Mouse (Mus musculus): ENCODE results near the gene Cdc25b. TPM values are rescaled to one million over a fixed set of nuclear protein-coding genes. Genes with fewer than 3 reads are reported as not detected.

Gene Cdc25b
- total and polyA plus RNA-seq, 3 experiments: 11.6 to 24.0 (median 21.3) TPM

- TF ChIP-seq ZC3H11A (IDR thresholded peaks at IDR 0.05; ENCODE audit: low read depth, low read length) (no peak), USF2 (conservative IDR thresholded peaks at IDR 0.05; ENCODE audit: low read depth, low read length) (no peak), BHLHE40 (IDR thresholded peaks at IDR 0.05; ENCODE audit: low read depth, low read length) (no peak; the same call in 1 of the 2 replicates), GABPA (IDR thresholded peaks at IDR 0.05; ENCODE audit: insufficient replicate concordance, low read depth, low read length) (no peak), NRF1 (IDR thresholded peaks at IDR 0.05; ENCODE audit: low read depth, low read length) (no peak), RAD21 (IDR thresholded peaks at IDR 0.05; ENCODE audit: low read depth, low read length) (no peak), USF1 (IDR thresholded peaks at IDR 0.05; ENCODE audit: low read depth, low read length) (no peak), CTCF (conservative IDR thresholded peaks at IDR 0.05 in 1 of 2, IDR thresholded peaks at IDR 0.05 in 1 of 2; ENCODE audit: low read depth in 2 of 2, low read length in 2 of 2) (no peak), MAFK (IDR thresholded peaks at IDR 0.05; ENCODE audit: insufficient replicate concordance, low read length) (no peak), TCF12 (IDR thresholded peaks at IDR 0.05; ENCODE audit: low read depth, low read length) (no peak), MEF2A (IDR thresholded peaks at IDR 0.05; ENCODE audit: borderline replicate concordance, low read depth, low read length) (no peak)
Observed at GRCm38 (mm10) chr2:131234127-131234650, 47.4 kb downstream of the Cdc25b start (continued).

- Histone ChIP-seq H3K27me3 (replicated peaks) (no peaks in the 10 kb centered on the region), H3K79me2 (replicated peaks; ENCODE audit: control insufficient read depth, extremely low read depth, insufficient read depth, poor library complexity, severe bottlenecking) (peaks cover 9% of the 10 kb centered on the region; the same call in 1 of the 2 replicates), H3K9me3 (replicated peaks; ENCODE audit: low read length) (no peaks in the 10 kb centered on the region), H3K4me2 (ENCODE audit: insufficient read depth, low read depth, poor library complexity, severe bottlenecking) (peak overlapping the region; percentile 98), H3K4me3 (replicated peaks in 1 of 3; ENCODE audit: low read depth in 2 of 3, low read length in 2 of 3, poor library complexity in 1 of 3) (peak overlapping the region; percentile 66 to 91 (median 80)), H3K4me1 (ENCODE audit: control insufficient read depth in 1 of 2, insufficient read depth in 2 of 2) (peaks cover 18 to 43% of the 10 kb centered on the region in 2 experiments), H3K27ac (ENCODE audit: insufficient read depth, low read depth) (peak overlapping the region; percentile 87), H3K9ac (ENCODE audit: insufficient read depth, low read depth) (peak overlapping the region; percentile 75), H3K36me3 (replicated peaks in 1 of 2; ENCODE audit: control insufficient read depth in 1 of 2, insufficient read depth in 1 of 2, low read length in 1 of 2) (peaks cover 13 to 41% of the 10 kb centered on the region in 2 experiments)
- in situ Hi-C loops (cut with MboI; ENCODE audit: low pct_ligation_motif_present, low pct_unique_long_range_greater_than_20kb, low sequenced_read_pairs): no loop called here
- dilution Hi-C loops (cut with MboI; ENCODE audit: extremely low pct_ligation_motif_present, extremely low pct_unique_long_range_greater_than_20kb, low sequenced_read_pairs): no loop called here
- peak; percentile 91 for DNase-seq (ENCODE audit: extremely low read depth)
- TF ChIP-seq SMC3 (IDR thresholded peaks at IDR 0.05; ENCODE audit: low read depth, low read length) (no peak), TBP (conservative IDR thresholded peaks at IDR 0.05; ENCODE audit: low read depth, low read length) (peak; percentile 96), PAX5 (IDR thresholded peaks at IDR 0.05; ENCODE audit: low read length) (no peak), NRF1 (IDR thresholded peaks at IDR 0.05; ENCODE audit: low read depth, low read length) (no peak), SIN3A (IDR thresholded peaks at IDR 0.05; ENCODE audit: low read length) (0 out of 2 replicates have a peak, but pooled peaks have one; percentile 10), MAX (IDR thresholded peaks at IDR 0.05; ENCODE audit: low read length) (peak; percentile 92), MAZ (IDR thresholded peaks at IDR 0.05; ENCODE audit: low read depth, low read length) (no peak), BHLHE40 (IDR thresholded peaks at IDR 0.05; ENCODE audit: low read depth, low read length) (0 out of 2 replicates have a peak, but pooled peaks have one; percentile 25), CHD1 (IDR thresholded peaks at IDR 0.05; ENCODE audit: low read depth, low read length) (no peak), MEF2A (IDR thresholded peaks at IDR 0.05; ENCODE audit: borderline replicate concordance, low read depth, low read length) (no peak), IRF4 (IDR thresholded peaks at IDR 0.05; ENCODE audit: low read depth, low read length) (peak; percentile 68), ZC3H11A (IDR thresholded peaks at IDR 0.05; ENCODE audit: low read depth, low read length) (no peak), JUND (conservative IDR thresholded peaks at IDR 0.05; ENCODE audit: low read depth, low read length) (no peak), USF1 (IDR thresholded peaks at IDR 0.05; ENCODE audit: low read depth, low read length) (no peak), MYC (IDR thresholded peaks at IDR 0.05; ENCODE audit: low read depth, low read length) (peak; percentile 94), RCOR1 (conservative IDR thresholded peaks at IDR 0.05; ENCODE audit: low read depth, low read length) (0 out of 2 replicates have a peak, but pooled peaks have one; percentile 29), ETS1 (conservative IDR thresholded peaks at IDR 0.05; ENCODE audit: low read depth, low read length) (no peak), ZMIZ1 (IDR thresholded peaks at IDR 0.05; ENCODE audit: low read depth, low read length) (no peak), CHD2 (IDR thresholded peaks at IDR 0.05; ENCODE audit: low read length) (no peak), HCFC1 (IDR thresholded peaks at IDR 0.05; ENCODE audit: low read depth, low read length) (peak; percentile 52), EP300 (IDR thresholded peaks at IDR 0.05; ENCODE audit: low read length) (peak; percentile 49), ELF1 (IDR thresholded peaks at IDR 0.05; ENCODE audit: low read depth, low read length) (peak; percentile 5; the same call in 1 of the 2 replicates), UBTF (IDR thresholded peaks at IDR 0.05; ENCODE audit: low read depth, low read length) (no peak), KAT2A (IDR thresholded peaks at IDR 0.05; ENCODE audit: insufficient replicate concordance, low read length) (no peak), TCF12 (IDR thresholded peaks at IDR 0.05; ENCODE audit: low read depth, low read length) (peak; percentile 38; the same call in 1 of the 2 replicates), MAFK (IDR thresholded peaks at IDR 0.05; ENCODE audit: insufficient replicate concordance, low read length) (no peak), ZKSCAN1 (IDR thresholded peaks at IDR 0.05; ENCODE audit: borderline replicate concordance, low read depth, low read length) (no peak), CTCF (conservative IDR thresholded peaks at IDR 0.05 in 1 of 2, IDR thresholded peaks at IDR 0.05 in 1 of 2; ENCODE audit: low read depth in 2 of 2, low read length in 2 of 2) (no peak), USF2 (conservative IDR thresholded peaks at IDR 0.05; ENCODE audit: low read depth, low read length) (no peak), E2F4 (IDR thresholded peaks at IDR 0.05; ENCODE audit: insufficient replicate concordance, low read depth, low read length) (no peak), POLR2AphosphoS2 (IDR thresholded peaks at IDR 0.05; ENCODE audit: low read depth, low read length) (no peak), POLR2A (IDR thresholded peaks at IDR 0.05; ENCODE audit: low read depth, low read length) (peak; percentile 83)
Observed at GRCm38 (mm10) chr2:131234970-131235635, 48.4 kb downstream of the Cdc25b start.
